Mouse (Mus musculus): ENCODE results near the gene 9030612E09Rik. TPM values are rescaled to one million over a fixed set of nuclear protein-coding genes. Genes with fewer than 3 reads are reported as not detected.

9030612E09Rik gene
- polyA plus RNA-seq, 1 experiment from 2014 or later = 2.0 TPM

DNA sequence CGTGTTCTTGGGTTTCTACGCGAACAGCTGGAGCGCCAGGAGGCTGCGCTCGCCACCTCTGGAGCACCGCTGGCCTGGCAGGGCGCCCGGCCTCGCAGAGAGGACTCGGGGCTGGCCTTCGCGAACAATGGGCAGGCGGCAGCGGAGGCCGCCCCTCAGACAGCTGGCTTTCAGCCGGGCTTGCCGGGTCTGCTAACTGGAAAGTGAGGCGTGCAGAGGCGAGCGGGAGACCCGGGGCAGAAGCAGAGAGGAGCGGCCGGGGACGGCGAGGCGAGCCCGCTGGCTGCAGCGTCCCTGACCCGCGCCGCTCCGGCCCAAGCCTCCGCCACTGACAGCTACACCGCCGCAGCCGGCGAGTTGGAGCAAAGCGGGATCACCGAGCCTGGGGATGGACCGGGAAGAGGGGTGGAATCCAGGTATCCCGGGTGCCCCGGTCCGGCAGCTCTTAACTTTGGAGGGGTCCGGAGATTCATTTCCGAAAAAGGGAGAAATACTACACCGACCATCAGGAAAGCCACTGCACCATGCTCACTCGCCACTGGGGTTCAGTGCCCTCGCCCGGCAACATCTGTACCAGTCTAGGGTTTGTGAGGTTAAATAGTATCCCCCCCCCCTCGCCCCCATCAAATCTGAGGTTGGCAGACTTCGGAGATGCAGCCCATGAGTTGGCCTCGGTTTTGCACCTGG is 1.2 kb upstream of the 9030612E09Rik start:
- H3K4me1 ChIP-seq (replicated peaks; ENCODE audit: control insufficient read depth, insufficient read depth, low read length) = no peaks in the 10 kb centered on the region; the same call in 1 of the 2 replicates
- peak overlapping the region; percentile 89 for H3K4me2 ChIP-seq (replicated peaks; ENCODE audit: low read depth, low read length)

DNA sequence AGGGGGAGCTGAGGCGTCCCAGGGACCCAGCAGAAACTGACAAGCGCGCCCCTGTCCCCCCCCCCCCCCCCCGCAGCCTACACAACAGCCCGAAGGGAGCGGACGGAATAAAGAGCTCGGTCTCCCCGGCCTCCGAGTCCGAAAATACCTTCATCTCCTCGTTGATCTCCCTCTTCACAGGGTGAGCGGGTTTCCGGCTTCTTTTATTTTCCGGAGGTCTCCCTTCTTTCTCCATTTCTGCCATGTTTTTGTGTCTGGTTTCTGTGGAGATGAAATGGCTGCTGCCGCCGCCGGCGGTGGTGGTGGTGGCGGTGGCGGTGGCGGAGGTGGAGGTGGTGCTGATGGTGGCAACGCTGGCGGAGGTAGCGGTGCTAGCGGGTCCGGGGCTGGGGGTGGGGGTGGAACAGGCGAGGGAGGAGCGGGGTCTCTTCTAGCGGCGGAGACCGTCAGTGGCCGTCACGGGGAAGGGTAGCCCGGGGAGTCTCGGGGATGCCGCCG is 627 bp upstream of the 9030612E09Rik start:
- no peaks in the 10 kb centered on the region for H3K9me3 ChIP-seq (ENCODE audit: control insufficient read depth, low read length)
- peaks cover 8% of the 10 kb centered on the region; the same call in 1 of the 2 replicates for H3K27me3 ChIP-seq (ENCODE audit: control insufficient read depth, insufficient read depth, low read length)
- under 1% methylated on average over 26 of the region's 38 CpGs for WGBS
- H3K27ac ChIP-seq (ENCODE audit: low read depth, low read length) = peak overlapping the region; percentile 91
- DNase-seq (ENCODE audit: low spot score) (peak; percentile 64), ATAC-seq (ENCODE audit: low FRiP score) (peak; percentile 62)
- H3K4me3 ChIP-seq (ENCODE audit: low read depth, low read length) = peak overlapping the region; percentile 58
- H3K4me1 ChIP-seq (replicated peaks; ENCODE audit: control insufficient read depth, insufficient read depth, low read length) = no peaks in the 10 kb centered on the region; the same call in 1 of the 2 replicates
- H3K36me3 ChIP-seq (ENCODE audit: control insufficient read depth, insufficient read depth, low read length) = no peaks in the 10 kb centered on the region
- H3K9ac ChIP-seq (ENCODE audit: low read depth, low read length) = peak overlapping the region; percentile 90
- peak overlapping the region; percentile 89 for H3K4me2 ChIP-seq (replicated peaks; ENCODE audit: low read depth, low read length)

More for the DNA sequence above, 1.2 kb upstream of the 9030612E09Rik start:
- H3K36me3 ChIP-seq (ENCODE audit: control insufficient read depth, insufficient read depth, low read length) = no peaks in the 10 kb centered on the region
- under 1% methylated on average over 53 of the region's 53 CpGs for WGBS
- peak overlapping the region; percentile 91 for H3K27ac ChIP-seq (ENCODE audit: low read depth, low read length)
- peak overlapping the region; percentile 58 for H3K4me3 ChIP-seq (ENCODE audit: low read depth, low read length)
- ATAC-seq (ENCODE audit: low FRiP score) (peak; percentile 59), DNase-seq (ENCODE audit: low spot score) (peak; percentile 75)
- H3K27me3 ChIP-seq (ENCODE audit: control insufficient read depth, insufficient read depth, low read length) = peaks cover 8% of the 10 kb centered on the region; the same call in 1 of the 2 replicates
- peak overlapping the region; percentile 90 for H3K9ac ChIP-seq (ENCODE audit: low read depth, low read length)
- H3K9me3 ChIP-seq (ENCODE audit: control insufficient read depth, low read length) = no peaks in the 10 kb centered on the region

DNA sequence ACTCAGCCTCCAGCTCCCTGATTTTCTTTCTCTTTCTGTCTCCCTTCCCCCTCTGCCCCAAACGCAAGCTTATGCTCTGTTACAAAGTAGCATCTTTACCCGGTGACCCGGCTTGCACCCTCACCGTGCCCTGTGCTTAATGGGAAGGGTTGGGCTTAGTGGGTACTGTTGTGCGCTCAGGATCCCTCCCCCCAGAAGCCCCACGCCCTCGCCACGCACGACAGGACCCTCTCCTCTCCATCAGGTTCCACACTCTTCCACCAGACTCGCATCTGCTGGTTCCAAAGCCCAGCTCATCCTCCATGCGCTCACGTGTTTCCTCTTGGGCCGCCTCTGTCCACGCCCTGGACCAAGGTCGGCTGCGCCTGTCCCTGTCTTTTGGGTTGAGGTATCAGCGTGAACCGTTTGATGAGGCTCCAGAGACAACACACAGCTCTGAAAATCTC is 675 bp downstream of the 9030612E09Rik start:
- Histone ChIP-seq H3K4me1 (replicated peaks; ENCODE audit: control insufficient read depth, insufficient read depth, low read length) (no peaks in the 10 kb centered on the region; the same call in 1 of the 2 replicates), H3K27ac (ENCODE audit: low read depth, low read length) (peak overlapping the region; percentile 91), H3K4me2 (replicated peaks; ENCODE audit: low read depth, low read length) (peak overlapping the region; percentile 89), H3K9ac (ENCODE audit: low read depth, low read length) (peak overlapping the region; percentile 90), H3K4me3 (ENCODE audit: low read depth, low read length) (peak overlapping the region; percentile 58), H3K27me3 (ENCODE audit: control insufficient read depth, insufficient read depth, low read length) (peaks cover 12% of the 10 kb centered on the region; the same call in 1 of the 2 replicates), H3K9me3 (ENCODE audit: control insufficient read depth, low read length) (no peaks in the 10 kb centered on the region), H3K36me3 (ENCODE audit: control insufficient read depth, insufficient read depth, low read length) (no peaks in the 10 kb centered on the region)
- peak; percentile 41 for ATAC-seq (ENCODE audit: low FRiP score)
- no peak for DNase-seq (ENCODE audit: low spot score)
- under 1% methylated on average over 18 of the region's 18 CpGs for WGBS

DNA sequence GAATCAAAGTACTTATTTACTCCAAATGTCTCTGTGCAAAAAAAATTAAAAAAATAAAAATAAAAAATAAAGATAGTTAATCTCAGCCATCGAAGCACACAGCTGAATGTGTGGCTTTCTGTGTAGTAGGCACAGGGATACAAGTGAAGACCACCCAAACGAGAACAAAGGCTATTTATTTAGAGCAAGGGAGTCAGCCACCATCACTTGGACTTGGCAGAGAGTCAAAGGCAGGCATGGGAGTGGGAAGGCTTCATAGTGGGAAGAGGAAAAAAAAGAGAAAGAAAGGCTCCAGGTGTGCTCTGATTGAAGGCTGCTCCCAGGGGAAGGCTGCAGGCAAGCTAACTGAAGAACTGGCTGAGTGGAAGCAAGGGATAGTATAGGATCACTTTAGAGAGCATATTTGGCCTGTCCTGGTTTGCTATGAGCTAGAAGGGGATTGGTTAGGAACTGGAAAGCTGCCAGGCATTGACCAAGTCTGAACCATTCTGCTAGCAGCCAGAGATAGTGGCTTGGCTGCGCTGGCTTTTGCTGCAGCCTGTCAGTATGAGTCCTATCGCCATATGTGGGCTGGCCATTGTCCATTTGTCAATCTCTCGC is 5.9 kb downstream of the 9030612E09Rik start:
- H3K4me1 ChIP-seq (replicated peaks; ENCODE audit: control insufficient read depth, insufficient read depth, low read length) = no peaks in the 10 kb centered on the region; the same call in 1 of the 2 replicates
- peaks cover 12% of the 10 kb centered on the region; the same call in 1 of the 2 replicates for H3K27me3 ChIP-seq (ENCODE audit: control insufficient read depth, insufficient read depth, low read length)
- ATAC-seq (ENCODE audit: low FRiP score) = peak; percentile 38; the same call in 1 of the 2 replicates
- peak; percentile 12 for DNase-seq (ENCODE audit: low spot score)
- H3K9me3 ChIP-seq (ENCODE audit: control insufficient read depth, low read length) = no peaks in the 10 kb centered on the region
- no peak overlapping the region for H3K4me2 ChIP-seq (replicated peaks; ENCODE audit: low read depth, low read length)
- H3K27ac ChIP-seq (ENCODE audit: low read depth, low read length) = peak overlapping the region; percentile 45; the same call in 1 of the 2 replicates
- 64% methylated on average over 5 of the region's 5 CpGs for WGBS
- H3K4me3 ChIP-seq (ENCODE audit: low read depth, low read length) = no peak overlapping the region
- H3K9ac ChIP-seq (ENCODE audit: low read depth, low read length) = no peak overlapping the region
- no peaks in the 10 kb centered on the region for H3K36me3 ChIP-seq (ENCODE audit: control insufficient read depth, insufficient read depth, low read length)

DNA sequence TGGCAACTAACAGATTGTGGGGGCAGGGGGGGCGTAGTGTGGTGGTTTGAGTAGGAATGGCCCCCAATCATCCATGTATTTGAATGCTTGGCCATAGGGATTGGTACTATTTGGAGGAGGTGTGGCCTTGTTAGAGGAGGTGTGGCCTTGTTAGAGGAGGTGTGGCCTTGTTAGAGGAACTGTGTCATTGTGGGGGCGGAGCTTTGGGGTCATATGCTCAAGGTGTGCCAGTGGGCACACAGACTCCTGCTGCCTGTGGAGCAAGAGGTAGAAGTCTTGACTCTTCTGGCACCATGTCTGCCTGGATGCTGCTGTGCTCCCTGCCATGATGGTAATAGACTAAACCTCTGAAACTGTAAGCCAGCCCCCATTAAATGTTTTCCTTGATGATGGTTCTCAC is 25.7 kb downstream of the 9030612E09Rik start:
- ATAC-seq (ENCODE audit: low FRiP score) = no peak
- Histone ChIP-seq H3K27ac (ENCODE audit: low read depth, low read length) (no peak overlapping the region), H3K4me3 (ENCODE audit: low read depth, low read length) (no peak overlapping the region), H3K36me3 (ENCODE audit: control insufficient read depth, insufficient read depth, low read length) (no peaks in the 10 kb centered on the region), H3K9me3 (ENCODE audit: control insufficient read depth, low read length) (no peaks in the 10 kb centered on the region), H3K4me2 (replicated peaks; ENCODE audit: low read depth, low read length) (no peak overlapping the region), H3K27me3 (ENCODE audit: control insufficient read depth, insufficient read depth, low read length) (no peaks in the 10 kb centered on the region), H3K9ac (ENCODE audit: low read depth, low read length) (no peak overlapping the region), H3K4me1 (replicated peaks; ENCODE audit: control insufficient read depth, insufficient read depth, low read length) (no peaks in the 10 kb centered on the region)
- 85% methylated on average over 2 of the region's 2 CpGs for WGBS
- no peak for DNase-seq (ENCODE audit: low spot score)

DNA sequence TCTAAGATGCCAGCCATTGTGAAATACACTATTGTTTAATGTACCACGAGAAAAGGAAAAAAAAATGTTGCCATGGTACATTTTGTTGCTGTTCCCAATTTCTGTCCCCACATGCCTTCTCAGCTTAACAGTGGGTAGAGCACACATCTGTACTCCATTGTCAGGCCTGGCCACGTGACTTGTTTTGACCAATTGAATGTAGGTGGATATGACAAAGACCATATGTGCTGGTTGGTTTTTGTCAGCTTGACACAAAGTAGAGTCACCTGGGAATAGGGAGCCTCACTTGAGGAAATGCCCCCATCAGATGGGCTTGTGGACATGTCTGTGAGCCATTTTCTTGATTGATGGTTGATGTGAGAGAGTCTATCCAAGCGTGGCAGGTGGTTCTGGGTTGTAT is 29.4 kb downstream of the 9030612E09Rik start:
- Histone ChIP-seq H3K4me3 (ENCODE audit: low read depth, low read length) (no peak overlapping the region), H3K4me2 (replicated peaks; ENCODE audit: low read depth, low read length) (no peak overlapping the region)
- WGBS = 80% methylated on average over 3 of the region's 3 CpGs

DNA sequence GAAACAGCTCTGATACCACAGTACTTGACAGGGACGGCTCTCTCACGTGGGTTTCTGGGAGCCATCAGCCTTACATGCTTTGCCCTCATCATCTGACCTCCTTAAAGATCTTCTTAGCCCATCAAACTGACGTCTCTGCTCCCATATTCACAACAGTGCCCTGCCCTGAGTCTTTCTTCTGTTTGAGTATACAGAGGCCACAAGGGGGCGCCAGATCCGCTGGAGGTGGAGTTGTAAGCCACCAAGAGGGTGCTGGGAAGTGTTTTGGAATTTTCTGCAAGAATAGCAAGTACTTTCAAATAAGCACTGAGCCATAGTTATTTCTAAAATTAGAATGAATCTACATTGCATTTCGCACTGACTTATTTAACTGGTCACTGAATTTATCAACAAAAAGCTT is 37.4 kb downstream of the 9030612E09Rik start:
- H3K27me3 ChIP-seq (ENCODE audit: control insufficient read depth, insufficient read depth, low read length) = no peaks in the 10 kb centered on the region
- no peak overlapping the region for H3K9ac ChIP-seq (ENCODE audit: low read depth, low read length)
- no peak overlapping the region for H3K4me3 ChIP-seq (ENCODE audit: low read depth, low read length)
- no peaks in the 10 kb centered on the region for H3K9me3 ChIP-seq (ENCODE audit: control insufficient read depth, low read length)
- 25% methylated on average over 6 of the region's 6 CpGs for WGBS
- no peak for ATAC-seq (ENCODE audit: low FRiP score)
- no peak overlapping the region for H3K4me2 ChIP-seq (replicated peaks; ENCODE audit: low read depth, low read length)
- no peaks in the 10 kb centered on the region for H3K36me3 ChIP-seq (ENCODE audit: control insufficient read depth, insufficient read depth, low read length)
- DNase-seq (ENCODE audit: low spot score) = peak; percentile 71
- H3K27ac ChIP-seq (ENCODE audit: low read depth, low read length) = no peak overlapping the region
- no peaks in the 10 kb centered on the region for H3K4me1 ChIP-seq (replicated peaks; ENCODE audit: control insufficient read depth, insufficient read depth, low read length)

More for the DNA sequence above, 29.4 kb downstream of the 9030612E09Rik start:
- Histone ChIP-seq H3K36me3 (ENCODE audit: control insufficient read depth, insufficient read depth, low read length) (no peaks in the 10 kb centered on the region), H3K27ac (ENCODE audit: low read depth, low read length) (no peak overlapping the region), H3K27me3 (ENCODE audit: control insufficient read depth, insufficient read depth, low read length) (no peaks in the 10 kb centered on the region), H3K9me3 (ENCODE audit: control insufficient read depth, low read length) (no peaks in the 10 kb centered on the region), H3K4me1 (replicated peaks; ENCODE audit: control insufficient read depth, insufficient read depth, low read length) (no peaks in the 10 kb centered on the region), H3K9ac (ENCODE audit: low read depth, low read length) (no peak overlapping the region)
- DNase-seq (ENCODE audit: low spot score) = no peak
- ATAC-seq (ENCODE audit: low FRiP score) = no peak

DNA sequence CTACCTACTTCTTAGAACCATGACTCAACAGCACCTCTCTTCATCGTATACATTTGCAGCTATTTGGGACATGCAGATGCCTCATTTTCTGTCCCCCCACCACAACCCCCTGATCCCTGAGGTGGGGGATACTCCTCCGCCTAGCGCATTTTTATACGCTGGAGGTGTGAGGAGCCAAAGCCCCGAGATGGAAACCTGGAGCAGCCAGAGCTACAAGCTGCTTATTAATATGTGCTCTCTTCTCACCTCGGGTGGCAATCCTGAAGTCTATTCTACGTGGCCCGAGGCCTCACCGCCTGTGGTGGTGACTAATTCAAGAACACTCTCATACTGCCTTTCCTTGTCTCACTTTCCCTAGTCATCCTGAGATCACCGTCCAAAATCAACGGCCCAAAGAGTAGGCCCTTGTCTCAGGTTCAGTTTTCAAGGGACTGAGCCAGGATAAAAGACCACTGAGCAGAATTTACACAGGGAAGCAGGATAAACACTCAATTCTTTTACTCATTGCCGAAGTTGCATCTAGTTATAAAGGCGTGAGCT is 42.9 kb downstream of the 9030612E09Rik start:
- WGBS = 94% methylated on average over 13 of the region's 13 CpGs
- ATAC-seq (ENCODE audit: low FRiP score) = no peak
- no peaks in the 10 kb centered on the region for H3K36me3 ChIP-seq (ENCODE audit: control insufficient read depth, insufficient read depth, low read length)

More for the DNA sequence above, 42.9 kb downstream of the 9030612E09Rik start:
- no peak overlapping the region for H3K27ac ChIP-seq (ENCODE audit: low read depth, low read length)
- H3K27me3 ChIP-seq (ENCODE audit: control insufficient read depth, insufficient read depth, low read length) = no peaks in the 10 kb centered on the region
- H3K4me1 ChIP-seq (replicated peaks; ENCODE audit: control insufficient read depth, insufficient read depth, low read length) = peaks cover 2% of the 10 kb centered on the region; the same call in 1 of the 2 replicates
- H3K9me3 ChIP-seq (ENCODE audit: control insufficient read depth, low read length) = no peaks in the 10 kb centered on the region
- H3K4me2 ChIP-seq (replicated peaks; ENCODE audit: low read depth, low read length) = no peak overlapping the region
- no peak overlapping the region for H3K4me3 ChIP-seq (ENCODE audit: low read depth, low read length)
- no peak overlapping the region for H3K9ac ChIP-seq (ENCODE audit: low read depth, low read length)
- no peak for DNase-seq (ENCODE audit: low spot score)
